Mouse (Mus musculus) forebrain, postnatal 0 days (tissue): ENCODE data around the gene Tub. TPM values are rescaled to one million over a fixed set of nuclear protein-coding genes. Genes with fewer than 3 reads are reported as not detected.

Source experiments
- ATAC-seq: fragments of 200-750 bp; cut with Nextera tagmentation; 2 replicates; pipeline ENCODE4 v1.8.0; 2017; ENCODE audit warnings: mild to moderate bottlenecking, moderate library complexity
- DNase-seq: peaks from one replicate; pipeline ENCODE4 v3.0.0-alpha.2; 2015
- H3K27ac ChIP-seq: fragments of 300-500 bp; sonication (generic); 2 replicates; pipeline ENCODE4 v1.5.1; 2014; ENCODE audit warnings: low read depth, mild to moderate bottlenecking, antibody characterized with exemption, low read length, moderate library complexity, mixed read lengths
- H3K27me3 ChIP-seq: fragments of 300-500 bp; sonication (generic); 2 replicates; pipeline ENCODE4 v1.6.1; 2014; ENCODE audit warnings: mild to moderate bottlenecking, low read length, mixed read lengths; ENCODE audit not compliant: insufficient read depth
- H3K36me3 ChIP-seq: fragments of 300-500 bp; sonication (generic); 2 replicates; pipeline ENCODE4 v1.6.1; 2014; ENCODE audit warnings: mild to moderate bottlenecking, moderate library complexity; ENCODE audit not compliant: insufficient read depth
- H3K4me1 ChIP-seq: fragments of 300-500 bp; sonication (generic); 2 replicates; pipeline ENCODE4 v1.6.1; 2014; ENCODE audit warnings: antibody characterized with exemption; ENCODE audit not compliant: insufficient read depth
- H3K4me2 ChIP-seq: fragments of 300-500 bp; sonication (generic); 2 replicates; pipeline ENCODE4 v1.6.1; 2014; ENCODE audit warnings: low read depth, mild to moderate bottlenecking, moderate library complexity
- H3K4me3 ChIP-seq: fragments of 300-500 bp; sonication (generic); 2 replicates; pipeline ENCODE4 v1.5.1; 2014; ENCODE audit warnings: low read depth, low read length, mixed read lengths
- H3K9ac ChIP-seq: fragments of 300-500 bp; sonication (generic); 2 replicates; pipeline ENCODE4 v1.6.1; 2014; ENCODE audit warnings: mild to moderate bottlenecking
- H3K9me3 ChIP-seq: fragments of 300-500 bp; sonication (generic); 2 replicates; pipeline ENCODE4 v1.6.1; 2016; ENCODE audit warnings: low read length
- CTCF ChIP-seq: sonication (generic); IDR thresholded peaks from 2 replicates; pipeline ENCODE4 v1.5.1; 2016; ENCODE audit warnings: antibody characterized with exemption, control low read depth, low read depth
- WGBS: fragments of 180-500 bp; shearing (Covaris S2); extraction: QIAGEN DNeasy Blood & Tissue Kit; methylation state at CpG from one replicate; pipeline ENCODE4 v1.1.7; 2014; 5-methylcytosine and 5-hydroxymethylcytosine counted together
- polyA plus RNA-seq: library from polyadenylated mRNA; unstranded; fragments of >200 nt; fragmentation: Nextera tagmentation; extraction: Ambion mirVana; gene quantifications from 2 replicates; pipeline ENCODE4 v1.2.1, GENCODE M21; 2015
- total RNA-seq: library from RNA; depleted of rRNA; stranded (reverse); fragments of >200 nt; gene quantifications from 2 replicates; pipeline ENCODE4 v1.2.3, GENCODE M21; 2014

Gene Tub
- total and polyA plus RNA-seq, 2 experiments from 2014 or later, result 39.1 to 188 TPM

DNA sequence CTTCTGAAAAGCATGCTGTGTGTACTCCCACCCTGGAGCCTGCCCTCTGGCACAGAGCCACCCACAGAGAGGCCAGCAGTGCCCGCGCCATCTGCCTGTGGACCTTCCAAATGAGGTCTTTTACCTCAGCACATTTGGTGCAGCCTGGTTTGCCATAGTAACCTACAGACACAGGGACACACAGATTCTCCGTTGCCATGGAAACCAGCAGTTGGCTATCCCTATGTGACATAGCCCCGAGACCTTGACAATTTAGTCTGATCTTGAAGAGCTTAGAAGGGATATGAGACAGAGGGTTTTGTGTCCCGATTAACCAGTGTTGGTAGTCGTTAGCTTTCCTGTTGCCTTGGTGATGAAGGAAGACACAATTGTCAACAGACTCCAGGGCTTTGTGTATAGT lies 22.1 kb downstream of the Tub start:
- no peak overlapping the region for H3K4me3 ChIP-seq
- WGBS, result 15% methylated on average over 6 of the region's 6 CpGs
- no peaks in the 10 kb centered on the region for H3K9me3 ChIP-seq

DNA sequence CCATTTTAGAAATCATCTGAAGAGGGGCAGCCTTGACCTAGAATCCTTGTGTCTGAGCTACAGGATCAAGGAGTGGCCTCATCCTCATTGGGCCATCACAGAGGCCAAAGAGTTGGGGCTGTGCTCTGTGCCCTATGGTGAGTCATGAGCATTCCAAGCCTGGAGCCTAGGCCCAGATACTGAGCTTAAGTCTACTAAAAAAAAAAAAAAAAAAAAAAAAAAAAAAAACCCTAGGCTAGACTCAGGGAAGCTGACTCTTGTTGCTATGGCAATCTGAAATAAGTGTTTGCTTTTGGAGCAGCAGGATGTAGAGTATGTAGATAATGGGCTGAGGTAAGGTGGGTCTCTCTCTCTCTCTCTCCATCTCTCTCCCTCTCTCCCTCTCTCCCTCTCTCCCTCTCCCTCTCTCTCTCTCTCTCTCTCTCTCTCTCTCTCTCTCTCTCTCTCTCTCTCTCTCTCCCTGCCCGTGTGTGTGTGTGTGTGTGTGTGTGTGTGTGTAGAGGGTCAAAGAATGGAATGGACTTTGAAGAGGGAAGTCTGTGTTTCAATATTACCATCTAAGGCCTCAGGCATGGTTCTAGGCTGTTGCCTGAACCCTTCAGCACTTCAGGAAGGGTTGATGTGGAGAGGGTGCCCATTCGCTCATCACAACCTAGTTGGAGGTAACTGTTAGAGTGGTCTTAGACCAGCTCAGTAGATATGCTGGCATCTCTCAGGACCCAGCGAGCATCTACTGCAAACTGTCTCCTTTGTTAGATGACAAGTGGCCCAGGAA lies 36.0 kb downstream of the Tub start:
- no peak overlapping the region for H3K27ac ChIP-seq
- 91% methylated on average over 2 of the region's 3 CpGs for WGBS
- no peaks in the 10 kb centered on the region for H3K9me3 ChIP-seq
- DNase-seq (no peak), ATAC-seq (peak; percentile 72)
- no peaks in the 10 kb centered on the region for H3K36me3 ChIP-seq
- H3K27me3 ChIP-seq, result no peaks in the 10 kb centered on the region
- H3K4me2 ChIP-seq, result no peak overlapping the region
- H3K4me3 ChIP-seq, result no peak overlapping the region
- no peaks in the 10 kb centered on the region for H3K4me1 ChIP-seq
- no peak overlapping the region for H3K9ac ChIP-seq
- no peak for TF ChIP-seq CTCF

More for the DNA sequence above, 22.1 kb downstream of the Tub start:
- Histone ChIP-seq H3K4me2 (no peak overlapping the region; the same call in 1 of the 2 replicates), H3K27ac (no peak overlapping the region), H3K36me3 (no peaks in the 10 kb centered on the region), H3K9ac (no peak overlapping the region), H3K4me1 (peaks cover 12% of the 10 kb centered on the region), H3K27me3 (no peaks in the 10 kb centered on the region)
- TF ChIP-seq CTCF, result no peak; the same call in 1 of the 2 replicates
- DNase-seq (peak; percentile 73), ATAC-seq (peak; percentile 85)

DNA sequence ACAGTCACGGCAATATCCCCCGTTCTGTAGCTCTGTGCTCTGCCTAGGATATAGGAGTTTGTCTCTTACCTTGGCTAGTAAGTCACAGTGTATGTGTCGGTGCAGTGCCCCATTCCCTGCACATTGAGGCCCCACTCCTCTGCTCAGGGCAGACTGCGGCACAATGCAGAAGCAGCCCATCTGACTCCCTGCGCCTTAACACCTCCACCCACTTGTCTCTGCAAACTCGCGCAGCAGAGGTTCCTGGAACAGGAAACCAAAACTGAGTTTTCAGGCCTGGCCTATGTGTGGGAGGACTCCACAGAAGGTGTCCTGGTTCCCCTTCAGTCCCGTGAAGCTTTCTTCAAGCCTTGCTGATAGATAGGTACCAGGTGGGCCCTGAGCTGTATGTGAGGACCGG lies 41.1 kb downstream of the Tub start:
- Histone ChIP-seq H3K9me3 (no peaks in the 10 kb centered on the region), H3K27me3 (no peaks in the 10 kb centered on the region), H3K4me3 (no peak overlapping the region), H3K36me3 (no peaks in the 10 kb centered on the region), H3K27ac (no peak overlapping the region), H3K4me2 (no peak overlapping the region), H3K4me1 (no peaks in the 10 kb centered on the region), H3K9ac (no peak overlapping the region)
- TF ChIP-seq CTCF, result no peak
- DNase-seq, result no peak
- 91% methylated on average over 9 of the region's 9 CpGs for WGBS
- no peak for ATAC-seq

DNA sequence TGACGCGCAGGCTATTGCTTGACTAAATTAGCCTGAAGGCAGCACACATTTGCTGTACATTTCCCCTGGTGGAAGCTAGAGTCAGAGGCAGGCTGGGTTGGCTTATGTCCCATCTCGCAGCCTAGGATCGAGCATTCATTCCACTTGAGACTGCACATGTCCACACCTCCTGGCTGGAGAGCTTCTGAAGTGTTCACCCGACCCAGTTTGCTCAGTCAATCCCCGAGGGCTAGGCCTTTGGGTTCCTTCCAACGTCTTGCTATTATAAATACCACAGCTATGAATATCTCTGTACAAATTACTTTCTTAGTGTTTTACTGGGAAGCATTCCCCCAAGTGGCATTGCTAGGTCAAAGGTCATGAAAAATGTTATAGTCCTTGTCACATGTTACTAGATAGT lies 43.1 kb downstream of the Tub start:
- ATAC-seq, result no peak
- H3K27ac ChIP-seq, result no peak overlapping the region
- no peaks in the 10 kb centered on the region for H3K9me3 ChIP-seq
- WGBS, result 79% methylated on average over 7 of the region's 7 CpGs
- no peaks in the 10 kb centered on the region for H3K4me1 ChIP-seq
- DNase-seq, result no peak
- no peak overlapping the region for H3K4me3 ChIP-seq
- H3K9ac ChIP-seq, result no peak overlapping the region
- no peak for TF ChIP-seq CTCF
- H3K4me2 ChIP-seq, result no peak overlapping the region
- no peaks in the 10 kb centered on the region for H3K27me3 ChIP-seq
- H3K36me3 ChIP-seq, result no peaks in the 10 kb centered on the region

DNA sequence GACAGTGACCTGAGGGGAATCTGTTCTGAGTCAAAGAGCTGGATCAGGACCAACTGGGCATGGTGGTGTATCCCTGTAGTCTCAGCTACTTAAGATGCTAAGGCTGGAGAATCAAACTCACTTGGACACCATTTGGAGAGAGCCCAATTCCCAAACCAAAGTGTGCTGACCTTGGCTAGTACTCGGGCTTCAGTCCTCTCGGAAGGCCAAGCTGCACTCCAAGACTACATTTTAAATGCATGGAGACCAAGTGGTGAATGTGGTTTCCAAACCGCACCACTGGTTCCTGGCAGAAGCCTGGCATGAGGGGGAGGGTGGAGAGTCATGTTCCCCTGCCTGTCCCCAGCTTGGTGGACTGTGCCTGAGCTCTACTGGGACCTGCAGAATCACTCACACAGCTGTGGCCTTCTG lies 43.7 kb downstream of the Tub start:
- no peak overlapping the region for H3K4me3 ChIP-seq
- no peak overlapping the region for H3K27ac ChIP-seq
- ATAC-seq (no peak), DNase-seq (no peak)
- 82% methylated on average over 3 of the region's 3 CpGs for WGBS
- TF ChIP-seq CTCF, result no peak
- H3K9ac ChIP-seq, result no peak overlapping the region
- H3K9me3 ChIP-seq, result no peaks in the 10 kb centered on the region
- H3K27me3 ChIP-seq, result no peaks in the 10 kb centered on the region
- H3K4me1 ChIP-seq, result no peaks in the 10 kb centered on the region
- no peaks in the 10 kb centered on the region for H3K36me3 ChIP-seq
- no peak overlapping the region for H3K4me2 ChIP-seq

DNA sequence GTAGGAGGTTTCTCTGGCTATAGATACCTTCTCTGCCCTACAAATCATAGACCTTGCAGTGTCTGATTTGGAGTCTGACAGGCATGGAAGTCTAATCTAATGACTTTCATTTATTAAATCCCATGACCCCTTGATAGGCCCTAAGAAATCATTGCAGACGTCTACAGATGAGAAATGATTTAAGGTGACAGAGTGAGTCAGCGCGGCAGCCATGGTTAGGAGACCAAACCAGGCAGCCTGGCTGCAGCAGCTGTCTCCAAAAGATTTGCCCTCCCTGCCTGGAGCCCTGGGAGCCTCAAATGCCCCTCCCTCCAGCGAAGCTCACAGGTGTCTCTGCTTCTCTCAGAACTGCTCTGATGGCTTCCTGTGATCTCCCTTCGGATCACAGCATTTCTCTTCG lies 46.0 kb downstream of the Tub start:
- no peak for TF ChIP-seq CTCF

DNA sequence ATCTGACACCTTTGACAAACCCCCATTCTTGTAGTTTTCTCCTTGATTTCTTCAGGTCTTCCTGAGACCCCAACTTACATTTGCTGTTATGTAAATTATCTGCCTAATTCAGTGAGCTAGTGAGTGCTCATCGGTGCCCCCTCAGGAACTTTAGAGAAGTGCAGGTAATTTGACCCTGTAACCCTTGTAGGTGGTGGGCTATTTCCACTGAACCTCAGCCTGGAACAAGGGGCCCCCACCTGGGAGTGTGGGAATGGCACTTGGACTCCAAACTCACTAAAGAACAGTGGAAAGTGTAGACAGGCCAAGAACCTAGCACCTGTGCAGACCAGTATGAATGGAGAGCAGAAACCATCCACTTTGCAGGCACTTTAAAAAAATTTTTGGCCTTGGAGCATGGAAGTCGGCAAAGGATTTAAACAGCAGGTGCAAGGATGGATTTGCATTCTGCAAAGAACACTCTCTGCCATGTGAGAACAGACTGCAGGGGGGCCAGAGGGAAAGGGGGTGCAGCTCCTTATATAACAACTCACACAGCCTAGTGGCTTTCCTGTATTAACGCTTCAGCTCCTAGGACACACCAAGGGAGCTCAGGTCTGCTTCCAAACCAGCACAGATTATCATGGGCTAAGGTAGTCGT lies 50.3 kb downstream of the Tub start:
- DNase-seq, result peak; percentile 39
- Histone ChIP-seq H3K9ac (no peak overlapping the region), H3K27ac (no peak overlapping the region), H3K4me3 (no peak overlapping the region), H3K27me3 (no peaks in the 10 kb centered on the region), H3K36me3 (no peaks in the 10 kb centered on the region), H3K9me3 (no peaks in the 10 kb centered on the region), H3K4me2 (no peak overlapping the region), H3K4me1 (no peaks in the 10 kb centered on the region)
- TF ChIP-seq CTCF, result peak; percentile 61
- whole genome bisulfite sequencing, result 30% methylated on average over 4 of the region's 4 CpGs
- peak; percentile 65 for ATAC-seq

More for the DNA sequence above, 46.0 kb downstream of the Tub start:
- no peaks in the 10 kb centered on the region for H3K27me3 ChIP-seq
- no peaks in the 10 kb centered on the region for H3K4me1 ChIP-seq
- no peak overlapping the region for H3K9ac ChIP-seq
- 75% methylated on average over 6 of the region's 6 CpGs for WGBS
- ATAC-seq, result no peak
- H3K9me3 ChIP-seq, result no peaks in the 10 kb centered on the region
- no peaks in the 10 kb centered on the region for H3K36me3 ChIP-seq
- H3K4me2 ChIP-seq, result no peak overlapping the region
- H3K4me3 ChIP-seq, result no peak overlapping the region
- no peak for DNase-seq
- H3K27ac ChIP-seq, result no peak overlapping the region
